ENCODE assay signal across 1 mouse cellular context in genomic region chr8:92858475-92859182, GRCm38 (mm10).
TF ChIP-seq lines count a peak whose summit lies in the region.

No protein-coding gene starts in this region.

TF ChIP-seq in MEL, 35 proteins besides CTCF, POLR2A, EP300 and RAD21 (continued from another document):
- TF ChIP-seq MYC (IDR thresholded peaks at IDR 0.05; ENCODE audit: low read depth, low read length) = 0 out of 2 replicates have a peak, but pooled peaks have one; percentile 53
- TF ChIP-seq POLR2AphosphoS5 (IDR thresholded peaks at IDR 0.05; ENCODE audit: borderline replicate concordance, low read depth, low read length) = no peak
- TF ChIP-seq BHLHE40 (IDR thresholded peaks at IDR 0.05; ENCODE audit: borderline replicate concordance, low read depth, low read length) = peak; percentile 92
- TF ChIP-seq HCFC1 (IDR thresholded peaks at IDR 0.05; ENCODE audit: low read depth, low read length) = no peak
- TF ChIP-seq MYB (IDR thresholded peaks at IDR 0.05; ENCODE audit: low read depth, low read length) = no peak
- peak; percentile 40 for TF ChIP-seq GATA1 (IDR thresholded peaks at IDR 0.05; ENCODE audit: low read depth, low read length)
- no peak for TF ChIP-seq ZC3H11A (IDR thresholded peaks at IDR 0.05; ENCODE audit: low read depth, low read length)
- TF ChIP-seq ETS1 (IDR thresholded peaks at IDR 0.05; ENCODE audit: low read depth, low read length) = peak; percentile 50
- TF ChIP-seq ZNF384 (IDR thresholded peaks at IDR 0.05; ENCODE audit: low read depth, low read length) = no peak
- TF ChIP-seq MXI1 (IDR thresholded peaks at IDR 0.05; ENCODE audit: low read depth, low read length) = peak; percentile 47; the same call in 1 of the 2 replicates
- TF ChIP-seq MEF2A (IDR thresholded peaks at IDR 0.05; ENCODE audit: extremely low read depth, insufficient replicate concordance, low read depth, low read length, poor library complexity, severe bottlenecking) = no peak
- TF ChIP-seq SMC3 (IDR thresholded peaks at IDR 0.05; ENCODE audit: low read depth, low read length) = no peak
